Mouse (Mus musculus): Measurements from ENCODE around the gene Susd6.
A peak's percentile ranks its signal among the peaks of the same experiment; 100 is the strongest.
"Not testable (repeated sequence)": the region's sequence is repeated elsewhere in the genome, so short reads cannot be mapped to it uniquely, and the experiment has no call there.

The Susd6 gene

DNA sequence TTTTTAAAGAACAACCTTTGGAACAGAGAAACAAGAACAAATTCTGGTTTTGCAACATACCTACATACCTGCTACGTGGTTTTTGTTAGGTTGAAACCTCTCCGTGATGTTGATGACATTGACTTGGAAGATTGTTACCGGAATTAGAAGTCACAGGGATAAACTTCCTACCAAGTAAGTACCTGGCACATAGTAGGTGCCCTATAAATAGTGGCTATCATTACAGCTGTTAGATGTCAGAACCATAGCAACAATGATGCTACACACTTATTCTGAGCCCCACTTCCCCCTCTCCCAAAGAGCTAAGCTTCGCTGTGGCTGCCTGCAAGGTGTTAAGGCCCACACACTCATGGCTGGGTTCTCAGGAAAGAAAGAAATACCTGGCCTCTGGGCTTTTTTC is 4.7 kb upstream of the Susd6 start:
- DNase-seq (ENCODE audit: low spot score): no peak

DNA sequence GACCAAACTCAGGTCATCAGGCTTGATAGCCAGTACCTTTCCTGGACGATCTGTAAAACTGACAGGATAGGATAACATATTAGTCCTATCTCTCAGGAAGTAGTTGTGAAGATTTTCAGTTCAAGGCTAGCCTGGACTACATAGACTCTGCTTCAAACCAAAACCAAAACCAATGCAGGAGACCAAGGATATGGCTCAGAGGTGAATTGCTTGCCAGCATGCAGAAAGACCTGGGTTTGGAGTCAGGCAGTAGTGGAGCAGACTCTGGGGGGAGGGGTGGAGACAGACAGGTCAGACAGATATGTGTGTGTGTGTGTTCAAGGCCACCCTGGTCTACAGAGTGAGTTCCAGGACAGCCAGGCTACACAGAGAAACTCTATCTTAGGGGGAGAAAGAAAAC is 3.7 kb upstream of the Susd6 start:
- no peak for DNase-seq (ENCODE audit: low spot score)

DNA sequence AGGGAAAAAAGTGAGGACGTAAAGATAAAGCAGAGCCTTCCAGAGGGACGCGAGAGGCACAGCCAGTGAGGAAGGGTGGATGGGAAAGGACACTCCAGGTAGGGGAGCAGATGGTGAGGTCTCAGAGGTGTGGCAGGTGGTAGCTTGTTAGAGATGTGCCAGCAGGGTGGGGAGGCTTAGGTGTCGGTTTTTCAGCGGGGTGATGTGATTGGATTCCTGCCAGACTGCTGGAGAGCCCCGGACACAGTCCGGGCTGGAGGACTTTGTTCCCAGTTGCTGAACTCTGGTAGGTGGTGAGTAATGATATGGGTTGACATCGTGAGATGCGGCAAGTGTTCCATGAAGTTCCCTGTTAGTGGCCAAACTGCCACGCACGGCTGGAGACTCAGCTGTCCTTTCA is 2.7 kb upstream of the Susd6 start:
- no peak for DNase-seq (ENCODE audit: low spot score)

DNA sequence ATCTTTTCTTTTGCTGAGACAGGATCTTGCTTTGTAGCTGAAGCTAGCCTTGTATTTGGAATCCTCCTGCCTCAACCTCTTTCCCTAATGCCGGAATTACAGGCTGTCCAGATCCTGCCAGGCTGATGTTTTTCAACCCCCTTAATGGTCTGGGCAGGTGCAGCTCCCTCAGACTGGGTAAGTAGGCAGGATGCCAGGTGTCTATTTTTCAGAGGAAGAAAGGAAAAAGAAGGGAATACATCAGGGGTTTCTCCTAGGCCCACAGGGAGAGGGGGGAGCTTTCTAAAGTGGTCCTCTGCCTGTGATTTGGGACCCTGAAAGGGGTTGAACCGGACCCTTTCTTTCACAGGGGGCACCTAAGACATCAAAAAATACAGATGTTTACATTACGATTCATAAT is 2.1 kb upstream of the Susd6 start:
- DNase-seq (ENCODE audit: low spot score): no peak

DNA sequence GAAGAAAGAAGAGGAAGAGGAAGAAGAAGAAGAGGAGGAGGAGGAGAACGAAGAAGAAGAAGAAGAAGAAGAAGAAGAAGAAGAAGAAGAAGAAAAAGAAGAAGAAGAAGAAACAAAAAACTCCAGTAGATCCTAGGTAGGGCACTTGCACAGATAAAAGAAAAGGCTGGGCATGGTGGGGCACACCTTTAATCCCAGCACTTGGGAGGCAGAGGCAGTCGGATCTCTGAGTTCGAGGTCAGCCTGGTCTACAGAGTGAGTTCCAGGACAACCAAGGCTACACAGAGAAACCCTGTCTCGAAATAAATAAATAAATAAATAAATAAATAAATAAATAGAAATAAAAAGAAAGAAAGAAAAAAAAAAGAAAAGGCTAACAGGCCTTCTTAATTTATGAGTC is 1.0 kb upstream of the Susd6 start:
- DNase-seq (ENCODE audit: low spot score): not testable (repeated sequence)

DNA sequence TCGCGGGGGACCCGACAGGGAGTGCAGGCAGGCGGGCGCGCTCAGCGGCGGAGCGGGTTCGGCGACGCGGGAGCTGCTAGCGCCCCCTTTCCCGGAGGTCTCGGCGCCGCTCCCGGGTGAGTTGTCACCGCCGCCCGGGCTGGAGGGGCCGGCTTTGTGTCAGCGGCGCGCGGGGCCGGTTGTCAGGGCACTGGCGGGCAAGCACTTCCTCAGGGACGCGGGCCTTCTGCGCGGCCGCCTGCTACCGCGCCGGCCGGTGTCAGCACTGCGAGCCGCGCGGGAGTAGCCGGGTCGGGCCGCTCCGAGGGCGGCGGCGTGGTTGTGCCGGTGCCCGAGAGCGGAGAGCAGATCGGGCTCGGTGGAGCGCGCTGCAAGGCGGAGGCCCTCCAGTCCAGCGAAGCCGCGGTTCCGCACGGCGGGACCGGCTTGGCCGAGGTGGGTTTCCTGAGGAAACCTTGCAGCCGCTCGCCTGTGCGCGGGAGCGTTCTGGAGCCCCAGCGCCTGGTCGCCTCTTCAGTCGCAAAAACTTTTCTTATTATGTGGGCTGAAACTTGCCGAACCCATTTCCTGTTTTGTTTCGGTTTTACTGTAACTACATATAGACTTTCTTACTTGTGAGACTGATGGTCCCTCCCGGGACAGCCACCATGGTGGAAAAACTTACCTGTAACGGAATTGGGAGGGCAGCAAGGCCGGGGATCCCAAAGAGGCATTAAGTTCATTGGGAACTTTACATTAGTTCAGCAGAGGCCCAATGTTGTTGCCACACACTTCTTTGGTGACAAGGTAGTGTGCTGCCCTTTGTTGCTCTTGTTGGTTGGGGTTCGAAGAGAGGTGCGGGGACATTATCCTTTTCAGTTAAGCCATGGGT is 625 bp downstream of the Susd6 start:
- DNase-seq (ENCODE audit: low spot score): no peak

DNA sequence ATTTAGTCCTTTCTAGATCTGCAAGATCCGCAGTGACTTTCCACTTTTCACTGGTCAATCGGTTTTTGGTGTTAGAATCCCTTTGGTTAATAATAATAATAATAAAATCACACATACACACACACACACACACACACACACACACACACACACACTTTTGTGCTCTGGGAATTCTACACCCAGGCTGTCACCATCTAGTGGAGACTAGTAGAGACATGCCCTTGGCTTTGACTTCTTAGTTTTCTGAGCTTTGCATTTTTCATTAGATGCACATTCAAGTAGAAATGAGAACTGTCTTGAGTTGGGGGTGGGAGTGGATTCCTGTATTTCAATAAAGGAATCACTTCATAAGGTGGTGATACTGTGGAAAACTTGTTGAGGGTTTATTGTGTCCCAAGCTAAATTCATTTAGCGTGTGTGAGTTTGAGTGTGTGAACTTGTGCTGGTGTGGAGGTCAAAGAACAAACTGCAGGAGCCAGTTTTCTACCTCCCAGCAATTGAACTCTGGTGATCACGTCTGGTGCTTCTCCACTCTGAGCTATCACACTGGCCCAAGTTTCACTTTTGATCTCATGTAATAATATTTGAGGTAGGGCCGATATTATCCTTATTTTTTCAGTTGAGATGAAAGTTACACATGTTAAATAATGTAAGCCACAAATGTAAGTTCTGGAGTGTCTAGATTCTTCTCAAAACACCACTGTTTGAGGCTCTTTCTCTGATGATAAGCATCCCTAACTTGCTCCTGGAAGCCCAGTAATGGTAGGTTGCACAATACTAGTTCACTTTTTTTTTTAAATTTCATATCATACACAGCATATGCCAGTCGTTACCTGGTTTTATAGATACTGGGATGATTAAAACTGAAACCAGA is 1.5 kb downstream of the Susd6 start:
- DNase-seq (ENCODE audit: low spot score): no peak

DNA sequence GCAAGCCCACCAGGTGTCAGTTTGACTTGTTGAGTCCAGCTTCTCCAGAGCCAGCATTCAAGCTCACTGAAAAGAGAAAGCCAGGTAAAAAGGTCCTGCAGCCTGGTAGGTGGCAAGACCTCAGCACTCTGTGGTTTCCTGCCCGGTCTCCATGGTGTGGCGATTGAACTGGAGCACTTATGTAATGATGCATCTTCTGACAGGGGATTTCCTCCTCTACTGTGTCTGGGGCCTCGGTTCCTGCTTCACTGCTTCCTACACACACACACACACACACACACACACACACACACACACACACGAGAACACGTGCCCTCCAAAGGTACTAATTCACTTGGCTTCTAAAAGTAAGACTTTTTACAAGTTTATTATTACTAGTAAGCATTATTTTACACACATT is 2.6 kb downstream of the Susd6 start:
- DNase-seq (ENCODE audit: low spot score): no peak

DNA sequence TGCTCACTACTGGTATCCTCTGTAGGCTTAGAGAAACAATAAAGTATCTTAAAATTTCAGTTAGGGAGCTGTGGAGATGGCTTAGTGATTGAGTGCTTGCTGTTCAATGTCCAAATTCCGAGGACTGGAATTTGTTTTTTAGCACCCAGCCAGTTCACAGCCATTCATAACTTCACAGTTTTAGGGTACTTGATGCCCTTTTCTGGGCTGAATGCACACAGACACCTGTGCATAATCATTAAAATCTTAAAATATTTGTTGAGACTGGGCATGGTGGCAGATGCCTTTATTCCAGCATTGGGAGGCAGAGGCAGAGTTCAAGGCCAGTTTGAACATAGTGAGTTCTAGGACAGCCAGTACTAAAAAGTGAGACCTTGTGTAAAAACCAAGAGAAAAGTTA is 3.2 kb downstream of the Susd6 start:
- no peak for DNase-seq (ENCODE audit: low spot score)

DNA sequence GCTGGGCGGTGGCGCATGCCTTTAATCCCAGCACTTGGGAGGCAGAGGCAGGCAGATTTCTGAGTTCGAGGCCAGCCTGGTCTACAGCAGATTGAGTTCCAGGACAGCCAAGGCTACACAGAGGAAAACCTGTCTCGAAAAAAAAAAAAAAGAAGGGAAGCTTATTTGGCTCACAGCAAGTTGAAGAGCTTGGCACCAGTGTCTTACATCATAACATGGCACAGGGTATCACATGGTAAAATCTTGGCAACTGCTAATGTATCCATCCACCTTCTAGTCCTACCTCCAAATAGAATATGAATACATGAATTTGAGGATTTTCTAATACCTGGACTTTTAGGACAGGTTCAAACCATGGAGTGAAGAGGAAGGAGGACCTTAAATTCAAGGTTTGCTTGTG is 4.2 kb downstream of the Susd6 start:
- no peak for DNase-seq (ENCODE audit: low spot score)

DNA sequence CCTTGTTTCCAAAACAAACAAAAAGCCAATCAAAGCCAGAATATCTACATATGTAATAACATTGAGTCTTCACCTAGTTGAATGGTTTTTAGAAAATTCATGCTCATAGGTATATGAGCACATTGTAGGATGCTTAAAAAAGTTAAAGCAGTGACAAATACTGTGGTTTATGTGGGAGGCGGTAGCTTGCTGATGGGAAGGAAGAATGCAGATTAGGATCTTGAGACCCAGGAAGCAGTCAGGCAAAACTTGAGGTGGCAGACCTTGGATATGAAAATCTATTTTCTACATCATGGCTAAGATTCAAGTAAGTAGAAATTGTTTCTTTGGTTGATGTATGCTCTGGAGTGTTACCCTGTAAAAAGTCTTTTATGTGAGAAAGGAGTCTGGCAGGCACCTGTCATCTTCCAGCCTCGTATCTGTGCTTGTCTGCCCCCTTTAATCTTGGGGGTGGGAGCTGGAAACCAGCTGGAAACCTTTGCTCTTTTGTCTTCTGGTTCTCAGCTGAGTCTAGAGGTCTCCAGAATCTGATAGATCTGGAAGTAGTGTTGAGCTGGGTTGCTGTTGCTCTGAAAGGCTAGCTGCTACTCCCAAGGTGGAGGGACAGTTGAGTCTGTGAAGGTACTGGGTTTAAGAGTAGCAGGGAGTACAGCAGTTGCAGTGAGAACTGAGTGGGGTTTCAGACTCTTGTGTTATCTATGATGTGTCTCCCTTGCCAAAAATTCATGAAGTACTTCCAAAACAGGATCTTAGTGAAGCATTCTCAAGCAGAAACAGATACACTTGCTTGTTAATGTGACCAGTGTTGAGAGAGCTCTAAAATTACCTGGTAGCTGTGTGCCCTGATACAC is 4.8 kb downstream of the Susd6 start:
- DNase-seq (ENCODE audit: low spot score): no peak

DNA sequence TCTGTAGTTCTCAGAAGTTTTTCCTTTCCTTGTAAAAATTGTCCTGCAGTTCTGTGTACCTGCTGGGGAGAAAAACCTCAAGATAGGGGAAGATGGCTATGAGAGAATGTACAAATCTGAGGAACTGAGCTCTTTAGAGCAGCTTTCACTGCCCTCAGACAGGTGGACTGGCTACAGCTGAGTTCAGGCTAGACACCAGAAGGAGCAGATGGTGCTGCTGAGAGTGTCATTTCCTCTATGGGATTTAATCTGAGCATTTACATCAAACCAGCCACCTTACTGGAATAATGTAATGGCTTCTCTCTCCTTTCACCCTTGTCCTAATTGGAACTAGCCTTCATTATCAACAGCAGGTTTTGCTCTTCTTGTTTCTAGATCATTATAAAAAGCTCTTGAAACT is 8.0 kb downstream of the Susd6 start:
- DNase-seq (ENCODE audit: low spot score): no peak

DNA sequence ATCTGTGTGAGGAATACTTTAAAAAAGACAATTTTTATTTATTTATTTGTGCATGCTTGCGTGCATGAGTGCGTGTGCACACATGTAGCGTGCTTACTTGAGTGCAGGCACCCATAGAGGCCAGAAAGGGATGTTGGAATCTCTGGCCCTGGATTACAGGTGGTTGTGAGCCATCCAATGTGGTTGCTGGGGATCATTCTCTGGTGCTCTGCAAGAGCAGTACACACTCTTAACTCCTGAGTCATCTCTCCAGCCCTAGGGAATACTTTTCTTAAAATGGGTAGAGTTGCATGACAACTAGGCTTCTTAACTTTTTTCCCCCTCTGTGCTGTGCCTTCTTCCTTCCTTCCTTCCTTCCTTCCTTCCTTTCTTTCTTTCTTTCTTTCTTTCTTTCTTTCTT is 9.8 kb downstream of the Susd6 start:
- no peak for DNase-seq (ENCODE audit: low spot score)

DNA sequence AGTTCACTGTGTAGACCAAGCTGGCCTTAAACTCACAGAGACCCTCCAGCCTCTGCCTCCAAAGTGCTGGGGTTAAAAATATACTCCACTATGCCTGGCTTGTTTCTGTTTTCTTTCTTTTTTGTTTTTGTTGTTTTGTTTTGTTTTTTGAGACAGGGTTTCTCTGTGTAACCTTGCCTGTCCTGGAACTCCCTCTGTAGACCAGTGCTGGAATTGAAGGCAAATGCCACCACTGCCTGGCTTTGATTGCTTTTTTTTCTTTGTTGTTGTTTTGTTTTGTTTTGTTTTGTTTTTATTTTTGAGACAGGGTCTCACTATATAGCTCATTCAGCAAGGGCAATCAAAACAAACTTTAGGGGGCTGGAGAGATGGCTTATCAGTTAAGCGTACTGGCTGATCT is 11.1 kb downstream of the Susd6 start:
- DNase-seq (ENCODE audit: low spot score): no peak

DNA sequence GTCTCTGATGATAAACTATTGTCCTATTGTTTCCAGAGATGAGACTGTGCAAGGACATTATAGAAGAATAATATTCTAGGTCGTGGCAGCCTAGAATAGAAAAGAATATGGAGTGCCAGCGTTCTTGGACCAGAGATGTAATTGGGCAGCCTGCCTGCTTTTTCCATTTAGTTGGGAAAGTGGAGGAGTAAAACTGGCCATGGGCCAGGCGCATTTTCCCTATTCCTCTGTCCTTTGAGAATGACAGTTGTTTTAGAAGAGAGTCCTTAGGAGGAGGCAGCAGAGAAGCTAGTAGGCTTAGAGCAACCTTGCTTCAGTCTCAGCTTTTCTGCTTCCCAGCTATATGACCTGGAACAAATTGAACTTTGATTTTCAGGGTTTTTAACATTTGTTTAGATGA is 13.6 kb downstream of the Susd6 start:
- DNase-seq (ENCODE audit: low spot score): peak; percentile 73

DNA sequence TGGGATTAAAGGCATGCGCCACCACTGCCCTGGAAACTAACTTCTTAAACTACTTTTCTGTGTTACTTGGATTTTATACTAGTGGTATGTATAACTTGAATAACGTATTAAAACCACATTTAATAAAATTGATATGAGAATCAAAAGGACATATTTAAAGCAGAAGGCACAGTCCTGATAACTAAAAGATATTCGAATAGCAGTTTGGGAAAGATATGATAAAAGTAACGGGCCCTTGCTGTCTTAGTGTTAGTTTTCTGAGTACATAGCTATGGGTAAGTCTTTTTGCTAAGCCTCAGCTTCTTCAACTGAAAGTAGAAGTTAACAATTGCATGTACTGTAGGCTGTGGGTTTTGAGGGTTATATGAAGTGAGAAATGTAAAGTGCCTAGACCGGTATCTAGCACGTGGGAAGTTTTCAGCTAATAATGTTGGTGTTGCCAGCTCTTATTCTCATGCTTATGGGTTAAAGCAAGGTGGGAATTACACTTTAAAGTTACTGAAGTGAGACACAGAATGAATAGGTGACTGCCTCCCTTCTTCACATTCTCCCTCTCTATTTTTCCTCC is 14.6 kb downstream of the Susd6 start:
- DNase-seq (ENCODE audit: low spot score): no peak

DNA sequence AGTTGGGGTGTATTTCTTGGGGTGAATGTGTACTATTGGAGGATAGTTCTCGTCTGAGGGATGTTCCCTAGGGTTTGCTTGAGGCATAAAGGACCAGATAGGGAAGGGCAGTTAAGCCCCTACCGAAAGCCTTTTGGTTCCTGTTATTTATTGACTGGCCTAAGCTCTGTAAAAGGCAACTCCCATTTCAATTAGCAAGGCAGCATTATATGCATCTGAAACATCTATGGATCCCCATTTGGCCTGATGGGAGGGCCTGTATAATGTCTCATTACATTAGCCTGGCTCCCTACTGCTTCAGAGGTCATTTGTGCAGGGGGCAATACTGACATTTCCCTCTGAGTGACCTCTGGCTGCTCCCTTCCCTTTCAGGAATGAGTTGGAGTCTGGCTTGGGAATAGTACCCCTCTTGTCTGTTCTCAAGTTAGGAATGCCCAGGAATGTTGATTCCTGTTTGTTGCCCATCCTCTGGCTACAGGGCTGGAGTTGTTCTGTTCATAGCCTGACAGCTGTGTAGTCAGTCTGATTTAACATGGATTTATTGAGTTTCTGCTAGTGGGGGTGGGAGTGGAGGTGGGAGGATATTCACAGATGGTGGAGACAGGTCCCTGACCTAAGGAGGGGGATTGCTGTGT is 17.3 kb downstream of the Susd6 start:
- DNase-seq (ENCODE audit: low spot score): no peak

DNA sequence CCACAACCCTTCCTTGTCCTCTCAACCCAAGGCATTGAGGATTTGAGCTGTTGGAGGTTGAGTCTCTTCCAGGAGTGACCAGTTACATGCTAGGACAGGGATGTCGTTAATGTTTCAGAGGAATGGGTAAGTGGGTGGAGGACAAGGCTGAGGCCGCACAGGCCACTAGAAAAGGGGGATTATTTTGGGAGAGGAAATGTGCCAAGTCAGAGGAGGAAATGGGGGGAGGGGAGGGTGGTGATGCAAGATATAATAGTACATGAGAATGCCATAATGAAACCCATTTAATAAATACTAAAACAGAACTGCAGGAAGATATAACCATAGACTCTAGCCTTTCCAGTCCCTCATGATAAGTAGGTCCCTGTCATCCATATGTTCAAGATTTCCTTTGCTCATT is 19.7 kb downstream of the Susd6 start:
- no peak for DNase-seq (ENCODE audit: low spot score)

DNA sequence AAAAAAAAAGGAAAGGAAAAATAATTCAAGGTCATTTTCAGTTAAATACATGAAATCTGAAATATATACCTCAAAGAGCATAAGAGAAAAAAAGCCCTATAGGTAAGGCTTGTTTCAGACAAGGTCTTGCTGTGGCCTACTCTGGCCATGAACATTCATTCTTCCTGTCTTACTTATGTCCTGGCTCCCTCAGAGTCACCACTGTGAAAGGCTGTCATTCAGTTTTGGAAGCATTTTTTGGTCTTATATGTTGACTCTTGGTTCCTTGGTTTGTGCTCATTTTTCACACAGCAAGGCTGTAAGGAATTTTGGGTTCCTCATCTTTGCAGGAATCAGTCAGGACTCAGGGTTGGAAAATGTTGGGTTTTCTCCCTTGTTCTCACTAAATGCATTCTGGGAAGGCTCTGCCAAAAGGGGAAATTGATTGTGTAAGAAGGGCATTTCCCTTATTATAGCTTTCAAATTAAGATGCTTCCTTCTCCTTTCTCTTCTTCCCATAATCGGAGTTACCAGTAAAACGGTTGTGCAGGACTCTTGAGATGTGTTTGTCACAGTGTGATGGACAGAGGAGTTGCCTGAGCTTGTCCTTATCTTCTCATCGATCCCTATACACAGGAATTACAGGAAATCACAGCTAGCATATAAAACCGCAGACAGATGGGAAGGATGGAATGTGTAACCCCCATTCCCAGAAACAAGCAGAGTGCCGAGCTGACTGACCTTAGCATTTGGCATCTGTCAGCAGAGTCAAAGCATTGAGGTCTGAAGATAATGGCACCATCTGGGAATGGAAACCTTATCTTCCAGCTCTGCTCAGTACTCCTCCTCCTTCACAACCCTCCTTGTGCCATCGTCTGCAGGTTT is 21.6 kb downstream of the Susd6 start:
- no peak for DNase-seq (ENCODE audit: low spot score)

DNA sequence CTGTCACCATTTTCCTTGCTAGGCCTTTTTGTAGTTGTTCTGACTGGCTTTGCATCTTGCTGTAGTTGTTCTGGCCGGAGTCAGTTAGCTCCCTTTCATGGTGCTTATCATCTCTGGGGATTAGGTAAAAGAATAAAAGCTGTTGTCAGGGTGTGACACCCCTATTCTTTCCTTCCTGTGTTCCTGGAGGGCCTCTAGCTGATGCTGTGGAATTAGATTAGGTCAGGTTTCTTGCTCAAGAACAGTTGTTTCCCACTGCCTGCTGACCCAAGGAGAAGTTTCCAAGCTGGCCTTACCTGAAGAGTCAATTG is 22.2 kb downstream of the Susd6 start:
- DNase-seq (ENCODE audit: low spot score): no peak

DNA sequence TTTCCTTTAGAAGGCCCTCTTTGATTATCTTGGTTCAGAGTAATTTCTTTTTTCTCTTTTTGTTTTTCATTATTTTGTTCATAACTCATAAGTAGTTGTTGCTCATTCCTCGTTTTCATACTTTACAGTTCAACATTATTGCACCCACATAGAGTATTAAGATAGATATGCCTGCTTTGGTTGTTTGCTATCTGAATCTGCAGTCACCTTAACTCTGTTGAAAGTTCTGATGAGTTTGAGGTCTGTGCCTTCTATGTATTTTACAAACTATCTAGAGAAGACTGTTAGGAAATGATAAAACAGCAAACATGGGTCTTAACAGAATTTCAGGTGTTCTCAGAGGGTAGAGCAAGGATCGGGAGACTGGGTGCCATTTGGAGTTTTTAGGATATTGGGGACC is 23.1 kb downstream of the Susd6 start:
- DNase-seq (ENCODE audit: low spot score): no peak

Data from ovary, postnatal 36 days (tissue).